Mouse (Mus musculus) neural tube, embryonic 10.5 days (tissue): ENCODE results near the gene Rrp8.
"Not testable (repeated sequence)": the region's sequence is repeated elsewhere in the genome, so short reads cannot be mapped to it uniquely, and the experiment has no call there.

Experiments used
- DNase-seq: peaks from one replicate; pipeline ENCODE4 v3.0.0-alpha.2; 2017; ENCODE audit warnings: low spot score; ENCODE audit errors: extremely low spot score

Rrp8 gene

DNA sequence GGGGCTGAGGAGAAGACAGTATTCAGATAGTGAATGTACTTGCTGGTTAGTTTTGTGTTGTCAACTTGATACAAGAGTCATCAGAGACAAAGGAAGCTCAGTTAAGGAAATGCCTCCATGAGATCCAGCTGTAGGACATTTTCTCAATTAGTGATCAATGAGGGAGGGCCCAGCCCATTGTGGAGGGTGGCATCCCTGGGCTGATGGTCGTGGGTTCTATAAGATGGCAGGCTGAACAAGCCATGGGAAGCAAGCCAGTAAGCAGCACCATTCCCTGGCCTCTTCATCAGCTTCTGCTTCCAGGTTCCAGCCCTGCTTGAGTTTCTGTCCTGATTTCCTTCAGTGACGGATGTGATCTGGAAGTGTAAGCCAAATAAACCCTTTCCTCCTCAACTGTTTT is 10.6 kb upstream of the Rrp8 start:
- no peak for DNase-seq

DNA sequence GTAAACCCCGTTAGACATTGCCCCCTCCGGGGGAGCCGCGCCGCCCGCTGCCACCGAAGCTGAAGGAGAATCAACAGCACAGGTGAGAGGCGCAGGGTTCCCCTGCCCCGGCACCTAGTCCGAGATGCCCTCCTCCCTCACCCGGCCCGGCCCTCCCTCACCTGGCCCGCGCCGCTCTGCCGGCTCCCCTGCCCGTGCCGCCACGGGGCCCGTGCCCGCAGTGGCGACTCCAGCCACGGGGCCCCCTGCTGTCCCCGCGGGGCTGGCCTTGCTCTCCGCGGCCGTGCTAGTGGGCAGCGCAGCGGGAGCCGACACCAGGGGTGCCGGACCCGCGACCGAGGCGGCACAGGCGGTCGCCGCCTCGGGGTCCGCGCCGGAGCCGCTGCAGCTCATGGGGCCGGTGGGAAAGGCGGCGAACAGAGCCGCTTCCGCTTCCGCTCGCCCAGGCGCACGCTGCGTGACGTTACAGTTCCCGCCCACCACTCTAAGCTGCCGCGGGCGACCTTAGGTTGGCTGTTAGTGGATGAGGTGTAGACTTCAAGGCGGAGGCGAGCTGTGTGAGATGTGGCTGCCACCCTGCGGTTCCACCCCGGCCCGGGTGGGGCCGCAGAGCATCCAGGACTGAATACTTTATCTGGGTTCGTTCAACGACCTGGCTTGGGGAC is 6.9 kb upstream of the Rrp8 start, which contains the start of gene Taf10:
TSS of gene Taf10 (minus strand) at position 436 of the 665 bp plus-strand sequence.
- DNase-seq: peak; percentile 90

DNA sequence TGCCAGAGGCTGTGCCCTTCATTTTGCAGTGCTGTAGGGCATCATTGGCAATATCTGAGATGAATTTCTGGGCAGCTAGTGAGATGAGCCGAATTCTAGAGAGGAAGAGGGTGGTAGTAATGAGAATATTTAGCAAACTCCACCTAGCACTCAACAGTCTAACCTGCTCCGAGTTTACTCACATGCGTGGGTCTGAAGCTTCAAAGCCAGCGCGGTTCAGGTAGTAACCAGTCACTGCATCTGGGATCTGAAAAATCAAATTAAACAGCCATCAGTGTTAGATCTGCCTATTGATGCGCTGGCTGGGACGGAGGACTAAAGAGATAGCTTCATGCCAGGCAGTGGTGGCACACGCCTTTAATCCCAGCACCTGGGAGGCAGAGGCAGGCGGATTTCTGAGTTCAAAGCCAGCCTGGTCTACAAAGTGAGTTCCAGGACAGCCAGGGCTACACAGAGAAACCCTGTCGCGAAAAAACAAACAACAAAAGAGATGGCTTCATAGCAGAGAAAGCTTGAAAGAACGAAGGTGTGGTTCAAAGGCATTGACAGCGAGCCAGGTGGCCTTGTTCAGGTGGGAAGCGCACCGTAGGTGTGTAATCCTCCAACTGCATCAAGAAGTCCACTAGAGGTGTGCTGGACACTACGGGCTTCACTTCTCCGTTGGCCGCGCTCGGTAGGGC is 6.2 kb upstream of the Rrp8 start:
- DNase-seq: not testable (repeated sequence)

DNA sequence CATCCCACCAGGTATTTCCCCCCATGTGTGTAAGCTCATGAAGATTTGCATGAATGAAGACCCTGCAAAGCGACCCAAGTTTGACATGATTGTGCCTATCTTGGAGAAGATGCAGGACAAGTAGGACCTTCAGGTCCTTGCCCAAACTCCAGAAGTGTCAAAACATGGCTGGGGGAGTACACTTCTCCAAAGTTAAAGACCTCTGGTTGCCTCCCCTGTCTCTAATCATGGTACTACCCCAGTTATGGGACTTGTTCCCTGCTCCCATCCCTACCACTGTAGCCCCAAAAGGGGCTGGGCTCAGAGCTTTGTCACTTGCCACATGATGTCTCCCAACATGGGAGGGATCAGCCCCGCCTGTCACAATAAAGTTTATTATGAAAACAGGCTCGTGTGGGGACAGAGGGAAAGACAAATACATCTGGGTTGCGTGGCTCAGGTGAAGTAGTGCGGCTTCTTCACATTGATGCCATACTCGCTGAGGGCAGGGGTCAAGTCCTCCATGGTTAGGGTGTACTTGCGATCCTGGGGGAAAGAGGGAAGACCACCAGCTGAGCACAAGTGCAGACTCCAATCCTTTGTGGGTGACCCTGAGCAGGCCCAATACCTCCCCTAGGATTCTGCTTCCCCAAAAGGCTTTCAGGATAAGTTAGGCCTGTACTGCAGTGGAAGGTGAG is 5.5 kb upstream of the Rrp8 start:
- DNase-seq: not testable (repeated sequence)

DNA sequence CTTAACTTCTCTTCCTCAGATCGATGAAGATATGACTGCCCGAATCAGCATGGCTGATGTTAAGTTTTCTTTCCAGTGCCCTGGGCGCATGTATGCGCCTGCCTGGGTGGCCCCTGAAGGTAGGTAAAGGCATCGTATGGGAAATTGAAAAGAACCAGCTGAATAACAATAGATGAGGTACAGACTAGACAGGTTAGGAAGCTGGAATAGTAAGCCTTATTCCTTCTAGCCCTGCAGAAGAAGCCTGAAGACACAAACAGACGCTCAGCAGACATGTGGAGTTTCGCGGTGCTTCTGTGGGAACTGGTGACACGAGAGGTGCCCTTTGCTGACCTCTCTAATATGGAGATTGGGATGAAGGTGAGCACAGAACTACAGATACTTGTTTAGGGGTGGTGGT is 4.8 kb upstream of the Rrp8 start:
- DNase-seq: no peak

DNA sequence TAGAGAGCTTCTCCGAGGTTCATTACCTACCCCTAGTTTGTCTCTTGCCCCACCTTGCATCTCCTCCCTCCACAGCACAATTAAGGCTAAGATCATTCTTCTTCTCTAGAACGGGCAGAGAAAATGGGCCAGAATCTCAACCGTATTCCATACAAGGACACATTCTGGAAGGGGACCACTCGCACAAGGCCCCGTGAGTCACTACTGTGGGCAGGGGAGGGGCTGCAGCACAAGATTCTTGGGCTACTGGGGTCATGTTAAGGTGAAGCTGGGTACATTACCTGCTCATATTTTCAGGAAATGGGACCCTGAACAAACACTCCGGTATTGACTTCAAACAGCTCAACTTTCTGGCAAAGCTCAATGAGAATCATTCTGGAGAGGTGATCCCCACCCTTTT is 3.7 kb upstream of the Rrp8 start:
- DNase-seq: no peak

DNA sequence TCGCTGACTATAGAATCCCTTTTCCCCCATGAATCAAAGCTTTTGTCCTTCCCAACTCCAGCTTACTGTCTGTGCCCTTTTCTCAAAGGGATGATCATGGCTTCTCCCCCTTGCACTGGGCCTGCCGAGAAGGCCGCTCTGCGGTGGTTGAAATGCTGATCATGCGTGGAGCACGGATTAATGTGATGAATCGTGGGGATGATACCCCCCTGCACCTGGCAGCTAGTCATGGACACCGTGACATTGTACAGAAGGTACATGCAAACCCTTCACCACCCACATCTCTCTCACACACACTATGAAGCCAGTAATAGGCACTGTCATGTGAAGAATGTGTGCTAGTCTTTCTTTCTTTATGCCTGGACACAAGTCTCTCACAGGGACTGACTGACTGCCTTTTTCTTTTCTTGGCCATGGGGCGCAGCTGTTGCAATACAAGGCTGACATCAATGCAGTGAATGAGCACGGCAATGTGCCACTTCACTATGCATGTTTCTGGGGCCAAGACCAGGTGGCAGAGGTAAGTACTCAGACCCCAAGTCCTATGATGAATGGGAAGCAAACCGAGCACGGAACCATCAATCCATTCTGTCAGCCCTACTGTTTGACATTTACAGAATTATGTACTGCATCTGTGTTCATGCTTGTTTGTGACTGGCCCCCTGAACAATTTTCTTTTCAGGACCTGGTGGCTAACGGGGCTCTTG is 3.1 kb upstream of the Rrp8 start:
- no peak for DNase-seq

DNA sequence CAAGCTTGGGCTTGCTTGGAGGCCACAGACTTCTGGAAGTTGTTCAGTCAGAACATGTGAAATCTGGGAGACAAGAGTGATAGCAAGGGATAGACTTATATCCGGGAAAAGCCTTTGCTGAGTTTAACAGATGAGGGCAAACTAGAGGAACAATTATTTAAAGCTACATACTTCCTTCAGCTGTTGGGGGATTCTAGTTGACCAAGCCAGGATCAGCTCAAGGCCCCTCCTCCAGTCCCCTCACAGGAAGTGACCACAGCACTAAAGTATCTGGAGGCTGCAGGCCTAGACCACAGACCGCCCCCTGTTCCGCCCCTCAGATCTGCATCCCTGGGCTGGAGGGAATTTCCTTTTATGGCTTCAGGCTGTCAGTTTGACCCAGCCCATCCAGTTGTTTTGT is 1.8 kb upstream of the Rrp8 start:
- no peak for DNase-seq

DNA sequence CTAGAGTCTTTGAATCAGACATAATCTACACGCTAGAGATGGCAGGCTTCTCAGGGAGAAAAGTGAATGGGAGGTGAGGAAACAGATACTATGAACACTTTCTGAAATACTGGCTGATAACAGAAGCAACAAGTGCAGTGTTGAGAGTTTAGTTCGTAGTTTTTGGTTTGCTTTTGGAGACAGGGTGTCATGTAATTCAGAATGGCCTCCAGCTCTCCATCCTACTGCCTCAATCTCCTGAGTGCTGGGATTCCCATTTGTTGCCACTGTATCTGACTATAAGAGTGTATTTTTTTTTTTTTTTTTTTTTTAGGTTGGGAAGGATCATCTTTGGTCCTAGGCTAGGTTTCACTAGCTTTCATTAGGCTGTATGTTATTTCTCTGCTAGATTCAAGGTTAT is 1.1 kb upstream of the Rrp8 start:
- no peak for DNase-seq

DNA sequence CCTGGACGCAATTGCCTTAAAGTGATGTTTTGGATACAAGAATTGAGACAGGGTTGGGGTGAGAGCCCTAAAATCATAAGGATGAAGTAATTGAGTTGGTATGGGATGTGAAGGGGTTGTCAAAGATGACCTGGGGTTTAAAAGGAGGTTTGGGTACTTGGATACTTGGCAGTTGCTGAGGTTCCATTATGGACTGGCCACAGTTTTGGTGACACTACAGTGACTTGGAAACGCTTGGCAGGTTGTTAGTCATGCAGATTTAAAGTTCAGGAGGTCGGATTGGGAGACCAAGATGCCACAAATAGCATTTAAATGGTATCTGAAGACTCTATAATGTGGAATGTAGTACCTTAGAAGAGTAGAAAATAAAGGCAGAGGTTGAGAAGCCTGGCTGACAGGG is 463 bp upstream of the Rrp8 start:
- no peak for DNase-seq

DNA sequence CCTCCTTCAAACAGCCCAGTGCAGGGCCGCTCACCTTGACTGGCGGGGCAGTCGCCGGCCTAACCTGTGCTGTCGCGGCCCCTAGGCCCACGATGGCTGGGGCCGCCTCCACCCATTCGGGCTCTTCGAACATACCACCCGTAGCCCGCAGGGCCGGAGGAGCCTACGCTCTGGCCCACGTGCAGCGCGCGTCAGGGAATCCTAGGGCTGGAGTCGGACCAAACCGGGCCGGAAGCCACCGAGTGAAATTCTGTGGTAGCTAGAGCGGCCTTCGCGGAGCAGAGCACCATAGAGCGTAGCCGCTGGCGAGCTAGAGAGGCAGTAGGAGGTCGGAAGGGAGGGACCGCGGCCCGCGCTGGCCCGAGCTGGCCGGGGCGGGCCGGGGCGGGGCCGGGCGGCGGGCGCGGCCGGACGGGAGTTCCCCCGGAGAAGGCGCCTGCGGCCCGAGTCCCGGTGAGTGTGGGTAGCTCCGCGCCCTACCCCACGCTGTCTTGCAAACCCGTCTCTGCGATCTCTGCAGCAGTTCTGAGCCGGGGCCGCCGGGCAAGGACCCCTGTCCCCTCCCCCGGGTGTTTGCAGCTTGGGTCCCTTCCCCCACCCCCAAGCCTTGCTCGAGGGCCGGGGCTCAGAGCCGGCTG is 802 bp downstream of the Rrp8 start, which contains the start of gene Ilk:
TSS of gene Ilk (plus strand) at position 329 of the 638 bp plus-strand sequence.
- DNase-seq: peak; percentile 87

DNA sequence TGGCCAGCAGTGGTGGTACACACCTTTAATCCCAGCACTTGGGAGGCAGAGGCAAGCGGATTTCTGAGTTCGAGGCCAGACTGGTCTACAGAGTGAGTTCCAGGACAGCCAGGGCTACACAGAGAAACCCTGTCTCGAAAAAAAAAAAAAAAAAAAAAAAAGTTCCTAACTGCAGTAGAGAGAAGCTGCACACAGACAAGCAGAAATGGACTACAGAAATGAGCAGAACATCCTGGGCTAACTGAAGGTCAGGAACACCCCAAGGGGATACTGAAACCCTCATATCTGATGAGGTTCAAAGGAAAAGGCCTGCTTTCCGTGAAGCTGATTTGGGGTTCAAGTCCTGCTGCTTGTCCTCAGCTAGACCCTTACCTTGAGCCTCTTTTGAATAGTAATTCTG is 1.7 kb downstream of the Rrp8 start:
- not testable (repeated sequence) for DNase-seq

DNA sequence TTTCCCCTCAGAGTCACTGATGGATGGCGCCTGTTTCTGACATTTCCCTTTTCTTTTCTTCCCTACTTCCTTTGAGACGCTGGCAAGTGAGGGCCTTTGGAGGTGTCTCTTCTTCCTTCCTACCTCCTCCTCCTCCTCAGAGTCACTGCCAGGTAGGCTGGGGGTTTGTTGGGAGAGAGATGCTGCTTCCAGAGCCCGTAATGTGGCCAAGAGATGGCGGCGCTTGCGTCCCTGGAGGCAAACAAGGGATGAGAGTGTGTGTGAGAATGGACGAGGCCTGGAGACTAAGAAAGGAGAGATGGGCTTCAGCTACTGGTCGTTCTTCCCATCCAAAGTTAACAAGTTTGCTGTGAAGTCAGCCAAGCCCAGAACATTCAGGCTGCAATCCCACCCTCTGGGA is 2.4 kb downstream of the Rrp8 start:
- DNase-seq: no peak

DNA sequence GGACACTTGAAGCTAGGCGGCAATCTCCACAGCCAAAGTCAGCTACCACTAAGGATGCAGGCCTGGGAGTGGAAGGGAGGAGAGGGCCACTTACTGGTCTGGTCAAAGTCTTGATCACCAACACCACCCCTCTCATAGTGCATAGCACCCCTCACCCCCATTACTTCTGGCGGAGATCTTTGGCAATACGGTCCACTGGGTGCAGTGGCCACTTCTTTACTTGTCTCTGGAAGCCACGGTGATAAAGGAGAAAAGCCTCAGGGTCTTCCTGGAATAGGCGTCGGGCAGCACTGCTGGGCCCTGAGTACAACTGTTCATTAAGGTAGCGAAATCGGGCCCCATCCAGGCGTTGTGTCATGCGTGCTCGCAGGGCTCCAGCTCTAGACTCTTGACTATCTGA is 3.3 kb downstream of the Rrp8 start:
- no peak for DNase-seq

DNA sequence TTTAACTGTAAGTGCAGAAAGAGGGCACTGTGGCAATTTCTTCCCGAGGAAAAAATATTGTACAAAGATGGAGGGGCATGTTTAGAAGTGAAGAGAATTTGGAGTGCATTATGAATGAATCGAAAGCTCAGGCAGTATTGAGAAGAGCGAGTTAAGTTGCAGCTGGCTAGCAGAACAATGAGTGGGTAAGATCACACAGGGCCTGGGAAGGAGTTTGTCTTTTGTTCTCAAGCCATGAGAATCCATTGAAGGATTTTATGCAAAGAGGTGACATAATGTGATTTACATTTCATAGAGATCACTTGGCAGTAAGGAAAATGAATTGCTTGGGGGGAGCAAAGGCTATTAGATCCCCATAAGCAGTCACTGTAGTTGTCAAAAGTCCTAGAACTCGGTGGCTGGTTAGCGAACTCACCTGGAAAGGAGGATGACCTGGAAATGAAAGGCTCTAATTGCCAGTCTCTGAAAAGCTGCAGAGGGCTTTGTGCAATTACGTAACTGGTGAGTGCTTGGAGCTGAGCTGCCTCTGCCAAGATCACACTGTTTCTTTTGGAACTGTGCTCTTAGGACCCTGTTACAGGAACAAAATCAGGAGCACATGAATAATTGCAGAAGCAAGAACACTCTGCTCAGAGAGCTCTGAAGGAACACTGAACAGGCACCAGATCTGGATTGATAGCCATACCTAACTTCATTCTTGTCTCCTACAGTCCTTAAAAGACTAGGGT is 8.3 kb downstream of the Rrp8 start:
- DNase-seq: peak; percentile 9

DNA sequence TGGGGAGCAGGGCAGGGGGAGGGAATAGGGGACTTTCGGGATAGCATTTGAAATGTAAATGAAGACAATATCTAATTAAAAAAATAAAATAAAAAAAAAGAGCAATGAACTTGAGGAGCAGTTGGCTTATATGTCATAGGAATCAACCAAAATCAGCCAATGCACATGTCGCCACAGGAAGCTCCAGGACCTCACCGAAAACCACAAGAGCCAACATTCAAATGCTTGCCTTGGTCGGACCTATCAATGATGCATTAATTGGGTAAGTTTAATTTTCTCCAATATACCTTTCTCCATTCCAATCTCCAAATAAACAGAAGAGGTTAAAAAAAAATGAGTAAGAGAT is 10.2 kb downstream of the Rrp8 start:
- DNase-seq: peak; percentile 2

DNA sequence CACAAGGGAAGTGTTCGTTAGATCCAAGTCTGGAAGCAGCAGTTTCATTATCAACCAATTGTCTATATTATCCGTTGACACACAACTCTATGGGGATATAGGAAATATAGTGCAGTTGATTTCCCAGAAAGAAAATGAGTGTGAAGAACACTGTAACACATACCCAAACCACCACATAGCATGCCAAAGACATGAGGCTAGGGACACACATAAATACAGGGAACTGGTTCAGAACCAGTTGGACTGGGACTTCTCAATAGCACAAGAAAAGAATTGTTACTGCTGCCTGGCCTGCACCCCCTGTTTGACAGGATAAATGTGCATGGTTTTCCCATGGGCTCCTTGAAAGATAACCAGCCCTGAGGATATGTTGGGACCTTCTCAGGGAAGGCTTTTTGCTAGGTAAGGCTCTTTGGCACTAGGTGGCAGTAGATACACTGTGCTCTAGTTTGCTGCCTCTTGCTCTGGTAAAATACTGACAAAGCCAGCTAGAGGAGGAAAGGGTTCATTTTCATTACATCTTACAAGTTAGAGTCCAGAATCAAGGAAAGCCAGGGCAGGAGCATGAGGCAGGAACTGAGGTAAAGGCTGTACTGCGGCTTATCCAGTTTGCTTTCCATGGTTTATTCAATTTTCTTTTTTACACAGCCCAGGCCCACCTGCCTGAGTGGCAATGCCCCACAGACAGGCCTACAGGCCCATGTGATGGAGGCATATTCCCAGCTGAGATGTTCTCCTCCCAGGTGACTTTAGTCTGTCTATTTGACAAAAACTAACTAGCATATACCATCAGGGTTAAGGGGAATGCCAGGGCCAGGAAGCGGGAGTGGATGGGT is 10.8 kb downstream of the Rrp8 start:
- peak; percentile 13 for DNase-seq

DNA sequence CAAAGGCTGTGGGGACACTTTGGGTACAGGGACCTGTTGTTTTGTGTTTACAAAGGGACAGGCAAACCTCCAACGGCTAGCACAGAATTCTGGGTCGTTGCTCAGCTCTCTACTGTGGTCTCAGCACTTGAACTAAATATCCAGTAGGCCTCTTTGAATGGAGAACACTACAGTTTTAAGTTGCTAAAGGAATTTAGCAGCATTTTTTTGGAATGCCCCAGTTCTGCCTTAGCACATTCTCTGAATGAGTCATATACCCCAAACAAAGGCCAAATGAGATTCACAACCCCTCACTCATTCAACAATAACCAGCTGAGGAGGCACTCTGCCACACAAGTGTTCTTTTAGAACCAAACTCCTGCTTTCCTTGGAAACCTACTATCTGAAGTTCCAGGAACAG is 15.3 kb downstream of the Rrp8 start:
- no peak for DNase-seq

DNA sequence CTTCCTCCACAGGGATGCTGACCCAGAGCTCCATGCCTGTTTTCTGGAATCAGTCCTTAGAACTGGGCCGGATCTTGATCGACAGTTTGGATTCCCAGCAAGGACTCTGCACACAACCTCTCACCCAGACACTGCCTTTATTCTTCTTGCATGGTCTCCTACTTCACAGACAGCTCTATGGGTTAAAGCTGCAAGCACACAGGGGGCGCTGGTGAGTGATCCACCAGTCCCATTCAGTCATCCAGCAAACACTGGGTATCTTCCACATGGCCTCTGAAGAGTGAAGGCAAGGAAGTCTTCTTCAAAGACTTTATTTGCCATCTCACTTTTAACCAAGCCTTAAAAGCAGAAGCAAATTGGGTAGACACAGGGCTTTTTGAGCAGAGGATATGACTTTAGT is 21.8 kb downstream of the Rrp8 start:
- DNase-seq: no peak

DNA sequence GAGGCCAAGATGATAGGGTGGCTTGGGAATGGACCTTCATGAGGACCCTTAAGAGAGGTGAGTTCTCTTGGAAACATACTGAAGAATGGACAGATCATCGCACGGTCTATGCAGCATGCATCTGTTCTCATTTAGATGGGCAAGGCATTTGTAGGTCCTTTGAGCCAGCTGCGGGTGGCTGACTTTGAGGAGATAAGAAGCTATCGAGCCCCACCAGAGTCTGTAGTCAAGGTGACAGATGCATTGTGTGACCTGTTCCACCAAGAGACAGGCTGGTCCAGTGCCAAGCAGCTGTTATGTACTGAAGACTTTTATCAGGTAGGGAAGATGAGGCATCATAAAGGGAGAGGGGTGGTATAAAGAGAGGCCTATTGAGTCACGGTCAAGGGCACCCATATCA is 28.5 kb downstream of the Rrp8 start:
- no peak for DNase-seq
